Mouse (Mus musculus): ENCODE measurements around the gene Shisa8.

DNA sequence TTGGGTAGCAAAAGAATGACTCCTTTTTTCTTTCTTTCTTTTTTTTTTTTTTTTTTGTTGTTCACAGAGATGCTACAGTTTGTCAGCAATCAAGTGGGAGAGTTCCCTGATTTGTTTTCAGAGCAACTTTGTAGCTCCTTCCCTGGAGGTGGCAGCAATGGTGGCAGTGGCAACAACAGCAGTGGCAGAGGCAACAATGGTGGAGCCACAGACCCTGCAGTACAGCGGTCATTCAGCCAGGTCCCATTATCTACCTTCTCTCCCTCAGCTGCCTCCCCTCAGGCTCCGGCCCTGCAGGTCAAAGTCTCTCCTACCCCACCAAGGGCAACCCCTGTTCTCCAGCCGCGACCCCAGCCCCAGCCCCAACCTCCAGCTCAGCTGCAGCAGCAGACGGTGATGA, 42.9 kb downstream of the Shisa8 start:
- TF ChIP-seq EP300 (IDR thresholded peaks at IDR 0.05; ENCODE audit: low read depth): no peak
- no peak for TF ChIP-seq CTCF (IDR thresholded peaks at IDR 0.05; ENCODE audit: low read depth)

Measured in liver, postnatal 0 days (tissue).